Mouse (Mus musculus): ENCODE data around the gene Ankrd12.

The Ankrd12 gene

DNA sequence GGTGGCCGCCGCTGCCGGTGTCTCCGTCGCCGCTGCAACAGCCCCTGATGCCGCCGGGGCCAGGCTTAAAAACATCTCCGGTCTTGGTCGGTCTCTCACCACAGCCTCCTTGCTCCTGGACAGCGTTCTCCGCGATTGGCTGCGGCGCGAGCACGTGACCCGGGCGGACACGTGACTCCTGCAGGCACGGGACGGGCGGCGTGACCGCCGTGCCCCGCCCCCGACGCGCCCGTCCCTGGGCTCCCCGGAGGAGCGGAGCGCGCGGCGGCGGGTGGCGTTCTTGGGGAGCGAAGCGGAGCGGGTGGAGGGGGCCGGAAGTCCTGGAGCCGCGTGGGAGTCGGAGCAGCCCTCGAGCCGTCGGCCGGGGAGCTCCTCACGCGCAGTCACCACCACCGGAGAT lies at the start of gene Ankrd12:
Gene Ankrd12 (minus strand): TSS at position 156 of the 400 bp plus-strand sequence.
- DNase-seq (ENCODE audit: low read depth, low spot score): peak; percentile 84

DNA sequence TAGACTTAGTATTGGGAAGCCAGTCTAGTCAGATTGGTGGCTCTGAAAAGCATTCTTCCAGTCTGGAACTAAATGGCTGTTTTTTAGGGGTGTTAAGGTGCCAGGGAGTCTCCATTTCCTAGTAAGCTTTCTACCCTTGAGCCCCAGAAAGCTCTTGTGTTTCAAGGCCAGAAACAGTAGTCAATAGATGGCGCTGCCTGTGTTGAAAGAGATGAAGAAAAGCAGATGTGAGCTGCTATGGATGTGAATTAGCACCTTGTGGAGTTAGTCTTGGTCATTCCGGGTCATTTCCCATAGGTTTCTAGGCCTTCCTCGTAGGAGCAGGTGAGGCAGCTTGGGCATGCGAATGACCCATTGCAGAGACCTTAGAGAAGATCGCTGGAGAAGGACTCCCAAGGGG lies 48.3 kb upstream of the Ankrd12 start:
- DNase-seq (ENCODE audit: low read depth, low spot score): no peak

- no peak for DNase-seq (ENCODE audit: low read depth, low spot score)
Measured at GRCm38 (mm10) chr17:66123816-66124610, 47.1 kb upstream of the Ankrd12 start.

DNA sequence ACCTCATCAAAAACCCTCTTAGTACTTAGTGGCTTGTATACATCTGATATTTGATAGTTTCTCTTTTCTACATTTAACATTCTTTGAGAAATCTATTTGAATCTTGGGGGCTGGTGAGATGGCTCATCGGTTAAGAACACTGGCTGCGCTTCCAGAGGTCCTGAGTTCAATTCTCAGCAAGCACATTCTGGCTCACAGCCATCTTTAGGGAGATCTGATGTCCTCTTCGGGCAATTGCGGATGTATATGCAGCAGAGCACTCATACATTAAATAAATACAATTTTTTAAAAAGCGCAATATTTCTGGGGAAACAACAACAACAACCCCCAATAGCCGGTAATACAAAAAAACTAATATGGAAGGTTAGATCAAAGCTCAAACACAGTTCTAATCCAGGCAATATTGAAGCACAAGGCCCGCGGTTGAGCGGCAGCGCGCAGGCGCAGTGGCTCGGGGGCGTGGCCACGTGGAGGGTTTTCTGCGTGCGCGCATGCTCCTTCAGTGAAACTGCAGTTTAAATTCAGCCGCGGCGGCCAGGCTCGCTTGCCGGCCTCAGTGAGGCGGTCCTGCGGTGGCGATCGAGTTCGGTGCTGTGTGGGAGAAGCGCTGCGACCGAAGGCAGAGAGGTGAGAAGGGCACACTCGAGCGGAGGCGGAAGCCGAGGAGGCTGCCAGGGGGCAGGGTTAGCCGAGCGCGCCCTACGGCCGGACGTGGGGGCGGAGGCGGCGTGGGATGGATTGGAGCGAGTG lies 46.4 kb upstream of the Ankrd12 start, which contains the start of gene Ddx11:
Gene Ddx11 (plus strand): TSS at position 455 of the 750 bp plus-strand sequence.
- DNase-seq (ENCODE audit: low read depth, low spot score): peak; percentile 65

GRCm38 (mm10) chr17:66120701-66121100 lies 43.8 kb upstream of the Ankrd12 start:
- DNase-seq (ENCODE audit: low read depth, low spot score): no peak

DNA sequence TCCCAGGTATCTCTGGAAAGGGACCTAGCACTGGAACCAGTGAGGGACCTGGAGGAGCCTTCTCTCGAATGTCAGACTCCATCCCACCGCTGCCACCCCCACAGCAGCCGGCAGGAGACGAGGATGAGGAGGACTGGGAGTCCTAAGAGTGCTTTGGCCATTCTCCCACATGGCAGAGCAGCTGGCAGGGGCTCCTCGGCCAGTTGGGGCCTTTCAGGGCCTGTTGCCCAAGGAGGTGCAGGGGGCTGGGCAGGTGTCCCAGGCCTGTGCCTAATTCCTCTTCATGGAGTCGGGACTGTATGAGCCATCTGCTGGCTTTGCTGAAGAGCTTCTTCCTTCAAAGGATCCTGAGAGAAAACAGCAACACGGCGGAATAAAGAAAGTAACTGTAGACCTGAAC lies 42.1 kb upstream of the Ankrd12 start:
- no peak for DNase-seq (ENCODE audit: low read depth, low spot score)

DNA sequence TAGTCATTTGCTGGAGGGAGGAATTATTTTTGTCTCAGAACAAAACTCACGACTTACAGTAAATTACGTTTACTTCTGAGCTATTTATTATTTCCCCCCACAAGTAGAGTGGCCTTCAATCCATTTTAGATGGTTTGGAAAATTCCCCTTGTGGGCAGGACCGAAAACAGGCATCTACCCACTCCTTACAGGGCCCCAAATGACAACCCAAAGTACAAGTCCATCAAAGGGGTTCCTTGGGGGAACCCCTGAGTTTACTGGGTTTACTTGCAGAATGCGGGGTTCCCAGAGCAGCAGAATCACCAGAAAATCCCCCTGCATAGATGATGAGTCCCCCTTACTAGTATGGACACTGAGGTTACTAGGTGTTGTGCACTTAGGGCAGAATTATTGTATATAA lies 35.3 kb upstream of the Ankrd12 start:
- DNase-seq (ENCODE audit: low read depth, low spot score): no peak

DNA sequence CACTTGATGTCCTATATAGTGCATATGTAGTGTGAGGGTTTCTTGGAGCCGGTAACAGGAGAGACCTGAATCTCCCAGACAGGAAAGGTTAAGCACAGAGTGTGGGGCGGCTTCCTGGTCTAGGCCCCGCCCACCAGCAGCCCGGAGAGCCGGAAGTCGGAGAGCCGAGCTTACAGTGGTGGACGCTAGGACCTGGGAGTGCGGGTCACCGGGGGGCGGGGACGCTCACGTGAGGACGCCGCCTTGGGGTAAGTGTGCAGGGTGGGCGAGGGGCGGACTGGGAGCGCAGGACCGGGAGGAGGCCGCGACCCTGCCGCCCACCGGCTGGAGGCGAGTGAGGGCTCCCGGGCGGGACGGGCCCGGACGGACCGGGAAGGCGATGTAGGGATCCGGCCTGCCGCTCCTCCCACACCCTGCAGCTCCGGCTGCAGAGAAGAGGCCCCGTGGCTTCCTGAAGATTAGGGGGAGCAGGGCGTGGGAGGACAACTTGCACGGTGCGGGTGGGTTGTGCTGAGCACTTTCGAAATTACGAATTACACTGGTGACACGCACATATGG lies 34.6 kb upstream of the Ankrd12 start, which contains the start of gene Washc1:
Gene Washc1 (plus strand): TSS at position 144 of the 558 bp plus-strand sequence.
- peak; percentile 59 for DNase-seq (ENCODE audit: low read depth, low spot score)

GRCm38 (mm10) chr17:66110746-66111145 lies 33.9 kb upstream of the Ankrd12 start:
- DNase-seq (ENCODE audit: low read depth, low spot score): no peak

DNA sequence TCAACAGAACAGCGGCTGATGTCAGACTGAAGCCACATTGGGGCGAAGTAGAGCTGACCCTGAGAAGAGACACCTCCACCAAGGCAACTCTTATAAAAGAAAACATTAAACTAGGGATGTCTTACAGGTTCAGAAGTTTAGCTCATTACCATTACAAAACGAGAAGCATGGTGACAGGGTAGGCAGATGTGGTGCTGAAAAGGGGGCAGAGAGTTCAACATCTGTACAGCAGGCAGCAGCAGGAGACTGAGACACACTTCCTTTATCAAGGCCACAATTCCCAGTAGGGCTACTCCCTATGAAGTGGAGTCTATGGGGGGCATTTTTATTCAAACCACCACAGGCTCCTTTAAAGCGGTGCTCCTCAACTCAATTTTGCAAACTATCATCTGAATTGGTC lies 31.3 kb upstream of the Ankrd12 start:
- no peak for DNase-seq (ENCODE audit: low read depth, low spot score)

- DNase-seq (ENCODE audit: low read depth, low spot score): no peak
Measured at GRCm38 (mm10) chr17:66107466-66107865, 30.6 kb upstream of the Ankrd12 start.

GRCm38 (mm10) chr17:66106601-66107267 lies 29.8 kb upstream of the Ankrd12 start:
- no peak for DNase-seq (ENCODE audit: low read depth, low spot score)

DNA sequence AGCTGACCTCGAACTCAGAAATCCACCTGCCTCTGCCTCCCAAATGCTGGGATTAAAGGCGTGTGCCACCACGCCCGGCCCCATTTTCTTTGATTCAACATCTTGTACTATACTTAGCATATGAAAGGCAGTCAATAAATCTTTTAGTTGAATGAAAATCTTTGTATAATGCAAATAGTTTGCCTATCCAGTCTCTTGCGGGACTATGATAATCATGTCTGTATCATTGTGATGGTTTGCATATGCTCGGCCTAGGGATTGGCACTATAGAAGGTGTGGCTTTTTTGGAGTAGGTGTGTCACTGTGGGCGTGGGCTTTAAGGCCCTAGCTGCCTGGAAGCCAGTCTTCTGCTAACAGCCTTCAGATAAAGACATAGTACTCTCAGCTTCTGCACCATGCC lies 27.2 kb upstream of the Ankrd12 start:
- DNase-seq (ENCODE audit: low read depth, low spot score): no peak

- peak; percentile 89 for DNase-seq (ENCODE audit: low read depth, low spot score)
Measured at GRCm38 (mm10) chr17:66101380-66102330, 24.8 kb upstream of the Ankrd12 start, which contains the start of gene Ndufv2. TSS of gene Ndufv2 (minus strand) at chr17:66101559.

GRCm38 (mm10) chr17:66100566-66101379 lies 23.9 kb upstream of the Ankrd12 start:
- no peak for DNase-seq (ENCODE audit: low read depth, low spot score)

DNA sequence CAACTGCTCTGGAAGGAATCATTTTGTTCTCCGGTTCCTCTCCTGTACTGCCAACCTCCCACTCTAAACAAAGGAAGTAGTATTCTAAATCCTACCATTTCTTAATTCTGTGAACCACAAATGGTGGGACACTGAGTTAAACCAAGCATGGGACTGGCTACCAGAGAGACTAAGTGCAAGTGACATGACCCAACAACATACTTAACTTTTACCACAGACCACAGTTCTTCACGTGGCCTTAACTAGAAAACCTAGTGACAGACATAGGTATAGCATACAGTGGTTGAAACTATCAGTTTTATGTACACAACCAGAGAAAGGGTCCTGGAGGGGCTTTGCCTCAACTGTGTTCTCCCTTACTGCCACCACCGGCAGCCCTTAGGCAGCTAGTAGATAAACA lies 15.8 kb upstream of the Ankrd12 start:
- DNase-seq (ENCODE audit: low read depth, low spot score): no peak

- no peak for DNase-seq (ENCODE audit: low read depth, low spot score)
Measured at GRCm38 (mm10) chr17:66092065-66092464, 15.2 kb upstream of the Ankrd12 start.

DNA sequence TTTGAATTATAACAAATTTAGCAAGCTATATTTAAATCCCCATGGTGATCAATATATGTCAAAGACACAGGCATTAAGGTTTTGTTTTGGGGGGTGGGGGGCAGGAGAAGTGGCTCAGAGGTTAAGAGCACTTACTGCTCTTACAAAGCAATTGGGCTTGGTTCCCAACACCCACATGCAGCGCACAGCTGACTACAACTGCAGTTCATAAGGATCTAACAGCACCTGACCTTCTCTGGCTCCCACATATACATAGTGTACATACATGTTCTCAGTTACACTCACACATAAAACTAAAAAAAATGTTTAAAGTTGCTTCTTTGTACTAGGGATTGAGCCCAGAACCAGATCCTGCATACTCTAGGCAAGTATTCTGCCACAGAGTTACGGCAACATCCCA lies 14.5 kb upstream of the Ankrd12 start:
- no peak for DNase-seq (ENCODE audit: low read depth, low spot score)

GRCm38 (mm10) chr17:66090251-66090650 lies 13.4 kb upstream of the Ankrd12 start:
- DNase-seq (ENCODE audit: low read depth, low spot score): no peak

GRCm38 (mm10) chr17:66085038-66085437 lies 8.1 kb upstream of the Ankrd12 start:
- DNase-seq (ENCODE audit: low read depth, low spot score): no peak

Measured in WW6 (cell line).